Mouse (Mus musculus) intestine, embryonic 16.5 days (tissue): ENCODE measurements around the gene Ipcef1. TPM values are rescaled to one million over a fixed set of nuclear protein-coding genes. Genes with fewer than 3 reads are reported as not detected.

Experiments used
- ATAC-seq: fragments of 200-750 bp; cut with Nextera tagmentation; 2 replicates; pipeline ENCODE4 v1.8.0; 2017; ENCODE audit warnings: moderate TSS enrichment, moderate library complexity
- H3K27ac ChIP-seq: fragments of 300-500 bp; sonication (generic); 2 replicates; pipeline ENCODE4 v1.5.1; 2014; ENCODE audit warnings: mild to moderate bottlenecking, low read length
- H3K27me3 ChIP-seq: fragments of 300-500 bp; sonication (generic); replicated peaks from 2 replicates; pipeline ENCODE4 v1.6.1; 2014; ENCODE audit warnings: low read length, control low read depth, mixed read lengths; ENCODE audit not compliant: control insufficient read depth, insufficient read depth
- H3K36me3 ChIP-seq: fragments of 300-500 bp; sonication (generic); 2 replicates; pipeline ENCODE4 v1.6.1; 2014; ENCODE audit warnings: low read length, control low read depth; ENCODE audit not compliant: control insufficient read depth, insufficient read depth
- H3K4me1 ChIP-seq: fragments of 300-500 bp; sonication (generic); 2 replicates; pipeline ENCODE4 v1.6.1; 2014; ENCODE audit warnings: low read length, control low read depth, mixed read lengths; ENCODE audit not compliant: control insufficient read depth, insufficient read depth
- H3K4me2 ChIP-seq: fragments of 300-500 bp; sonication (generic); 2 replicates; pipeline ENCODE4 v1.6.1; 2014; ENCODE audit warnings: low read depth, low read length, control low read depth
- H3K4me3 ChIP-seq: fragments of 300-500 bp; sonication (generic); 2 replicates; pipeline ENCODE4 v1.5.1; 2014; ENCODE audit warnings: mild to moderate bottlenecking, low read length
- H3K9ac ChIP-seq: fragments of 300-500 bp; sonication (generic); 2 replicates; pipeline ENCODE4 v1.6.1; 2014; ENCODE audit warnings: low read depth, low read length
- H3K9me3 ChIP-seq: fragments of 300-500 bp; sonication (generic); 2 replicates; pipeline ENCODE4 v1.6.1; 2016; ENCODE audit warnings: low read length, control low read depth; ENCODE audit not compliant: control insufficient read depth
- WGBS: fragments of 180-500 bp; shearing (Covaris S2); extraction: QIAGEN DNeasy Blood & Tissue Kit; methylation state at CpG from one replicate; pipeline ENCODE4 v1.1.7; 2014; 5-methylcytosine and 5-hydroxymethylcytosine counted together
- polyA plus RNA-seq: library from polyadenylated mRNA; unstranded; fragments of >200 nt; fragmentation: Nextera tagmentation; extraction: Ambion mirVana; gene quantifications from 2 replicates; pipeline ENCODE4 v1.2.1, GENCODE M21; 2015

Gene Ipcef1
- polyA plus RNA-seq, 1 experiment from 2014 or later = 0.18 TPM

DNA sequence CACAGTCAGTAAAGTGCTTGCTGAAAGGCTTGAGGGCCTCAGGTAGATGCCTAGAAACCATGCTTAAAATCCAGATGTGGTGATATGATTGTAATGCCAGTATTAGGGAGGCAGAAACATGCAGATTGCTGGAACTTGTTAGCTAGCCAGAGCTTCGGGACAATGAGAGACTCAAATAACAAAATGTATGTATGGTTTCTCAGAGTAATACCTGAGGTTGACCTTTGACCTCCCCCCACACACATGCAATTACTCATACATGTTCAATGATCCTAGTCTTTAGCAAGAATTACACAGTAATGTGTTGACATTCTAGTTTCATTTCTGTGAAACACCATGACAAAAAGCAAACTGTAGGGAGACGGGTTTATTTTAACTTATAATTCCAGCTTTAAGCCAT, 68.8 kb downstream of the Ipcef1 start:
- 92% methylated on average over 2 of the region's 2 CpGs for WGBS
- Histone ChIP-seq H3K9ac (no peak overlapping the region), H3K4me2 (no peak overlapping the region), H3K27me3 (no peaks in the 10 kb centered on the region), H3K36me3 (no peaks in the 10 kb centered on the region), H3K9me3 (no peaks in the 10 kb centered on the region), H3K4me1 (no peaks in the 10 kb centered on the region), H3K4me3 (no peak overlapping the region), H3K27ac (no peak overlapping the region)
- ATAC-seq = no peak

DNA sequence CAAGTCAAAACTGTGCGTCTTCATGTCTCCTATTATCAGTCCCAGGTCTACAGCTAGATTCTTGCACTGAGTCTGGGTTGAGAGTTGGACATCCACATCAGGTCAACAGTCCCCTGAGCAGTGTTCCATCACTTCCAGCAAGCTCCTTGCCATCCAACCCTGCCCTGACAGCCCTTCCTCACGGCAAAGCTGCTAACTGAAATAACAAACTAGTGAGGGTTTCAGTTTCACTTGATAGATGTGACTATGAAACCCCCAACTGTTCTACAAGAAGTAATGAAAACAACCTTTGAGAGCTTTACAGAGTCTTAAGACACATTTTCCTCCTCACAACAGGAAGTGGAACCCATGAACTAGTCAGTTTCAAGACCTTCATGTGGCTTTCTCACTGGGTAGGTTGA, 69.5 kb downstream of the Ipcef1 start:
- H3K27ac ChIP-seq = no peak overlapping the region
- ATAC-seq = no peak
- H3K4me2 ChIP-seq = no peak overlapping the region
- H3K4me3 ChIP-seq = no peak overlapping the region
- H3K9ac ChIP-seq = no peak overlapping the region
- H3K36me3 ChIP-seq = no peaks in the 10 kb centered on the region
- 64% methylated on average over 2 of the region's 2 CpGs for WGBS
- no peaks in the 10 kb centered on the region for H3K4me1 ChIP-seq
- no peaks in the 10 kb centered on the region for H3K27me3 ChIP-seq
- H3K9me3 ChIP-seq = no peaks in the 10 kb centered on the region

DNA sequence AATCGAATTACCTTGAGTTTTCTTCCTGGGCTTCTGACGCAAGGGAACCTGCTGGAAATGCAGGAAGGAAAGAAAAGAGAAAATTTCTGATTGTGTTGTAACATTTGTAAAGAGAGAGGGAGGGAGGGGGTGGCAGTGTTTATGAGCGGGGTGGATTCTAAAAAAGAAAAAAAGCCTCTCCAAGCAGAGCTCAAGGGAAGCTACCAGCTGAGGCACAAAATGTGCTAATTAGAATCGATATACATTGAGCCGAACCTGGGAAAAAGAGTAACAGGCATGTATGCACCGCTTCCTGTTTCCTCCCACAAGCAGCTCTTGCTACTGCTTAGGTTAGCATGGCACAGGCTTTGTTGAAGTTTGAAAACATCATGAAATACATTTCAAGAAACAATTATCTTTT, 72.0 kb downstream of the Ipcef1 start:
- H3K4me3 ChIP-seq = no peak overlapping the region; the same call in 1 of the 2 replicates
- H3K9ac ChIP-seq = no peak overlapping the region
- ATAC-seq = no peak
- no peaks in the 10 kb centered on the region for H3K4me1 ChIP-seq
- no peaks in the 10 kb centered on the region for H3K27me3 ChIP-seq
- WGBS = 23% methylated on average over 6 of the region's 6 CpGs
- no peak overlapping the region for H3K27ac ChIP-seq
- H3K9me3 ChIP-seq = no peaks in the 10 kb centered on the region
- H3K36me3 ChIP-seq = no peaks in the 10 kb centered on the region
- H3K4me2 ChIP-seq = no peak overlapping the region

DNA sequence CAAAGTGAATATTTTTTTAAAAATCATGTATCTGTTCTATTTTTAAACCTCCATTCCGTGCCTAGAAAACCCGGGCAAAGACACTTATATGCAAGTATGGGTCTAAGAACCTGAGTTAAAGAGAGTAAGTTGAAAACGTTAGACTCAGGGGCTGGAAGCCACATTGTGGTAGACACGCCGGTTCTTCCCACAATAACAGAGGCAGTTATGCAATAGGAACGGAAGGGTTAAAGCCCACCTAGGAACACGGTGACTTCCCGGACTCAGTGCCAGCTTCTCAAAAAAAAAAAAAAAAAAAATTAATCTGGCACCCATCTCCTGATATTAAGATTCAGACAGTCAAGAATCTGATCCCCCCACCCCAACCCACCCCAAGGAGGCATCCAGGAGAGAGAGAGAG, 72.5 kb downstream of the Ipcef1 start:
- H3K4me2 ChIP-seq = no peak overlapping the region
- no peak overlapping the region for H3K9ac ChIP-seq
- no peaks in the 10 kb centered on the region for H3K9me3 ChIP-seq
- no peak overlapping the region for H3K27ac ChIP-seq
- no peaks in the 10 kb centered on the region for H3K27me3 ChIP-seq
- ATAC-seq = no peak
- 61% methylated on average over 8 of the region's 8 CpGs for WGBS
- H3K36me3 ChIP-seq = no peaks in the 10 kb centered on the region
- H3K4me3 ChIP-seq = no peak overlapping the region
- H3K4me1 ChIP-seq = no peaks in the 10 kb centered on the region

DNA sequence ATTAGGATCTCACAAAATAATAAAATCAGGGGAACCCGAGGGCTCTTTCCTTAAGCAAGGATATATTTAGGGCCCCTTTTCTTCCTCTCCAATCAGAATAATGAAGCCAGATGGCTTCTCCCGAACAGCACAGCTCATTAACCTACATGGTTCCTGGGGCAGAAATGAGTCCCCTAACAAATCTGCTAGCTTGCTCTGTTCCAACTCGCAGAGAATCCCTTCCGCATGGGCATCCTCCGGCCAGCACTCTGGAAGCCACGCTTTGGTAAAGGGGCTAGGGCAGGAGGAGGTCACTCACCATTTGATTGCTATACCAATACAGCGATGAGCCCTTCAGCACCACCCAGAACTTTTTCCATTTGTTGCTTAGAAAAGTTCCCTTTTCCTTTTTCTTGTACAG, 73.1 kb downstream of the Ipcef1 start:
- Histone ChIP-seq H3K27me3 (no peaks in the 10 kb centered on the region), H3K36me3 (no peaks in the 10 kb centered on the region), H3K4me1 (no peaks in the 10 kb centered on the region), H3K4me3 (no peak overlapping the region), H3K27ac (no peak overlapping the region), H3K4me2 (no peak overlapping the region), H3K9me3 (no peaks in the 10 kb centered on the region), H3K9ac (no peak overlapping the region)
- ATAC-seq = no peak
- 73% methylated on average over 7 of the region's 7 CpGs for WGBS

DNA sequence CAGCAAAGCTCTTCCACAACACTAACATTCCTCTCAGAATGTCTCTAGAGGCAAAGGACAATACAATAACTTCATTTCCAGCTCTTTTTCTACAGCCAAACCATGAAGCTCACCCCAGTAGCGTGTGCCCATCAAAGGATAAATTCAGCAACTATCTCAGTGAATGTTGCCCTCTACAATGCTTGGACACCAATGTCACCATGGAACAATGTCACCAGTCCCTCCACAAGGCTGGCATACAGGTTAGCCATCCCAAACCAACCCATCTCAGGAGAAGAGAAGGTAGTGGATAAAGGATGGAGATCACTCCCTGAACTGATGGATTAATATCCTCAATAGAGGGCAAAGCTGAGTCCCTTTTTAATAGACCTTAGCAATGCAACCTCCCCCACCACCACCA, 73.5 kb downstream of the Ipcef1 start:
- Histone ChIP-seq H3K4me3 (no peak overlapping the region), H3K4me2 (no peak overlapping the region), H3K9me3 (no peaks in the 10 kb centered on the region), H3K36me3 (no peaks in the 10 kb centered on the region), H3K27ac (no peak overlapping the region), H3K9ac (no peak overlapping the region), H3K4me1 (no peaks in the 10 kb centered on the region), H3K27me3 (no peaks in the 10 kb centered on the region)
- 92% methylated on average over 1 of the region's 1 CpGs for WGBS
- ATAC-seq = no peak

DNA sequence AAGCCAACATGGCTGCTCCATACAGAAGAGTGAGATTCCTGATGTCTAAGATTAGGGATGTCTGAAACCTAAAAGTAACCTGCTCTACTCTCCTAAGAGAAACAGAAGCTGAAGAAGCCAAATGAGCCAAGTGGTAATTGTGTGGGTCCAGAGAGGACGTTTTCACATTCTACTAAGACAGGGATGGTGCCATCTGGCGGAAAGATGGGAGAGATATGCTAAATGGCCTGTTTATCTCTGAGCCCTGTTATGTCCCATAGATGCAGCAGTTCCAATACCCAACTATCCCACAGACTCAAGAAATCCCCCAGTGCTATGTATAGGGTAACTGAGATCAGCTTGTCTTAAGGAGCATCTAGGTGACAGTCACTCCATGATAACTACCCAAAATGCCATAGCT, 74.4 kb downstream of the Ipcef1 start:
- Histone ChIP-seq H3K27ac (no peak overlapping the region), H3K27me3 (no peaks in the 10 kb centered on the region), H3K4me2 (no peak overlapping the region), H3K9me3 (no peaks in the 10 kb centered on the region), H3K4me1 (no peaks in the 10 kb centered on the region), H3K36me3 (no peaks in the 10 kb centered on the region), H3K4me3 (no peak overlapping the region), H3K9ac (no peak overlapping the region)
- no peak for ATAC-seq
- 56% methylated on average over 2 of the region's 2 CpGs for WGBS

DNA sequence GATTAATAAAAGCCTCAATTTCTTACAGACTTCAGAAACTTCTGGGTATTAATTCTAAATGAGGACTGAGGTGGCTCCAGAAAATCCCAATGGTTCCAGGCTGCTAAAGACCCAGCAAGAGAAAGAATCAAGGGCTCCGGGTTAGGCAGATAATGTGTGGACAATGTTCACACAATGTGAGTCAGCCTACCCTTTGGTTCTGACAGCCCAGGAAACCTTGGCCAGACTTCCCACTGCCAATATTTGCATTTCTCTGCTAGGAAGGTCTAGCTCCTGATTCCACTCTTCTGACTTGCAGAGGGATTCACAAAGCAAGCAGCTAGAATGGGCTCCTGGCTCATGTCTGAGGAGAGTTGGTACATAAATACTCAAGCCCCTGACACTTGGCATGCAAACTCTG, 83.9 kb downstream of the Ipcef1 start:
- no peak overlapping the region for H3K4me3 ChIP-seq
- H3K27ac ChIP-seq = no peak overlapping the region
- ATAC-seq = no peak
- H3K27me3 ChIP-seq = no peaks in the 10 kb centered on the region
- no peaks in the 10 kb centered on the region for H3K9me3 ChIP-seq
- no peak overlapping the region for H3K4me2 ChIP-seq
- WGBS = 48% methylated on average over 1 of the region's 1 CpGs
- H3K4me1 ChIP-seq = no peaks in the 10 kb centered on the region; the same call in 1 of the 2 replicates
- no peaks in the 10 kb centered on the region for H3K36me3 ChIP-seq
- H3K9ac ChIP-seq = no peak overlapping the region

DNA sequence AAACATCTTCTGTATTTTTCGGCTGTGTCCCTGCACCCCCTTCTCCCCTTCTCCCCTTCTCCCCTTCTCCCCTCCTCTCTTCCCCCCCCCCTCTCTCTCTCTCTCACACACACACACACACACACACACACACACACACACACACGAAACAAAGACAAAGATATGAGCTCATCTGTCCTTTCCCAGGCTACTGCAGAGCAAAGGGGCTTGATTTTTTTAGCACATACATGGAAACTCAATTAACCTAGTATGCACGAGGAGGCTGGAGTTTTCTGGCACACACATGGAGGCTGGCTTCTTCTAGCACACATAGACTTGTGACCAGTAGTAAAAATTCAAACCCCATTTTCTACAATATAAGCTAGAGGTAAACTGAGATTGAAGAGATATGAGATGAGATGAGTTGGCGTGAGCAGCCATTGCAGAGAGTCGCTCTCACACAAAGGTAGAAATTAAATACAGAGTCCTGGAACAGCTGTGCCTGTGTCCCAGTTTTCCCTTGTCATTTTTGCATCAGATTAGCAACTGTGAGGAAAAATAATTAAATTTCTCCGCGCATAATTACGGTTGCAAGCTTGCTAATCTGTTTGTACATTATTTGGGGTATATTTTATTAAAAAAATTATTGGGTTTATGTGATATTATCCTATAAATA, 84.6 kb downstream of the Ipcef1 start:
- no peak overlapping the region for H3K27ac ChIP-seq
- no peaks in the 10 kb centered on the region; the same call in 1 of the 2 replicates for H3K4me1 ChIP-seq
- H3K9ac ChIP-seq = no peak overlapping the region
- no peaks in the 10 kb centered on the region for H3K27me3 ChIP-seq
- no peaks in the 10 kb centered on the region for H3K9me3 ChIP-seq
- H3K36me3 ChIP-seq = no peaks in the 10 kb centered on the region
- no peak overlapping the region for H3K4me2 ChIP-seq
- no peak for ATAC-seq
- H3K4me3 ChIP-seq = no peak overlapping the region
- 77% methylated on average over 8 of the region's 8 CpGs for WGBS

DNA sequence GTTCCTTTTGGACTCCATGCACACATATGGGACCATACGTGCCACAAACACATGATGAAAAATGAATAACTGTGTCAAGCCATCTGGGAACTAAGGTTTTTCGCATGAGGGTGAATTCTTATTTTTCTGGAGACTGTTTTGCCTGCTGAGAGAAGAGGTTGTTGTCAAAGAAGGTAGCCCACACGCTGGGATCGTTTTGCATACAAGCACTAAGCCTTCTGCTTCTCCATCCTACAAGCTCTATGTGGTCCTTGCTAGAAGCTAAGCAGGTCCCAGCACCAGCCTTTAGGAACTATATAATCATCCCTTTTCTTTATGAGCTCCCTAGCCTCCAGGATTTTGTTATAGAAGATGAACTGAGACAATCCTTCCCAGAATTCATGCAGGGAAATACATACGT, 93.5 kb downstream of the Ipcef1 start:
- Histone ChIP-seq H3K4me2 (no peak overlapping the region), H3K9me3 (no peaks in the 10 kb centered on the region), H3K36me3 (no peaks in the 10 kb centered on the region), H3K27ac (no peak overlapping the region), H3K4me3 (no peak overlapping the region), H3K9ac (no peak overlapping the region), H3K27me3 (no peaks in the 10 kb centered on the region), H3K4me1 (no peaks in the 10 kb centered on the region)
- ATAC-seq = no peak
- 78% methylated on average over 5 of the region's 5 CpGs for WGBS
